Mouse (Mus musculus): Measurements from ENCODE around the gene Smok2a. TPM values are rescaled to one million over a fixed set of nuclear protein-coding genes. Genes with fewer than 3 reads are reported as not detected.
"Not testable (repeated sequence)": the region's sequence is repeated elsewhere in the genome, so short reads cannot be mapped to it uniquely, and the experiment has no call there.

The Smok2a gene
- polyA plus RNA-seq, 1 experiment from 2014 or later, result not detected

DNA sequence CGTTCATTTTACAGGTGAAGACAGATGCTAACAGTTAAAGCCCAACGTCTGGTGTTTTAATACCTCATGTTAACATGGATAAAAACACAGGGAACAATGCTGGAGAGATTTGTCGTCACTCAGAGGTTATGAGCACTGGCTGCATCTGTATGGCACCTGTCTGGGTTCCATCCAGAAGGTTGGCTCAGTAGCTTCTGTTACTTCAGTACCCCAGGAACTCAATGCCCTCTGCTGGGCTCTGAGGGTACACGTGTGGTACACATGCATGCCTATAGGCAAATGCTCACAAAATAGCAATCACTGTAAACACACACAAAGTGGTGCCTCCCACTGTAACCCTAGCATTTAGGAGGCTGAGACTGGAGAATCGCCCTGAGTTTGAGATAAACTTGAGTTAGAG lies 33.8 kb downstream of the Smok2a start:
- WGBS, result 35% methylated on average over 1 of the region's 5 CpGs
- ATAC-seq (ENCODE audit: insufficient read depth, low FRiP score); H3K9ac ChIP-seq (ENCODE audit: low read length); H3K4me3 ChIP-seq (replicated peaks; ENCODE audit: low read length); H3K9me3 ChIP-seq (replicated peaks; ENCODE audit: control insufficient read depth, low read length); H3K36me3 ChIP-seq (ENCODE audit: control insufficient read depth, insufficient read depth, low read length); H3K4me2 ChIP-seq (ENCODE audit: low read depth, low read length); H3K4me1 ChIP-seq (ENCODE audit: control insufficient read depth, insufficient read depth, low read length); H3K27me3 ChIP-seq (ENCODE audit: control insufficient read depth, insufficient read depth, low read length); H3K27ac ChIP-seq (ENCODE audit: low read length): not testable (repeated sequence)

Other genes starting within 250 kb of the Smok2a start
- 101 and 105 TPM in 2 replicates for gene Wtap, start 227.0 kb upstream of the Smok2a start, polyA plus RNA-seq (2015; fragmentation: Nextera tagmentation; extraction: Ambion mirVana)
- 125 and 130 TPM in 2 replicates for gene Sod2, start 214.3 kb upstream of the Smok2a start, polyA plus RNA-seq (2015; fragmentation: Nextera tagmentation; extraction: Ambion mirVana)
- gene Gpr31b, start 168.9 kb upstream of the Smok2a start, polyA plus RNA-seq (2015; fragmentation: Nextera tagmentation; extraction: Ambion mirVana), result not detected in 2 replicates
- 0.15 TPM in 1 of 2 replicates, not detected in the other for gene Tcp10b, start 160.1 kb upstream of the Smok2a start, polyA plus RNA-seq (2015; fragmentation: Nextera tagmentation; extraction: Ambion mirVana)
- gene Unc93a, start 89.4 kb upstream of the Smok2a start, polyA plus RNA-seq (2015; fragmentation: Nextera tagmentation; extraction: Ambion mirVana), result not detected in 2 replicates
- not detected in 2 replicates for gene Smok2b, start 9.1 kb downstream of the Smok2a start, polyA plus RNA-seq (2015; fragmentation: Nextera tagmentation; extraction: Ambion mirVana)
- not detected in 2 replicates for gene Tcp10c, start 133.4 kb downstream of the Smok2a start, polyA plus RNA-seq (2015; fragmentation: Nextera tagmentation; extraction: Ambion mirVana)